Mouse (Mus musculus): ENCODE results near the gene Otoa.

DNA sequence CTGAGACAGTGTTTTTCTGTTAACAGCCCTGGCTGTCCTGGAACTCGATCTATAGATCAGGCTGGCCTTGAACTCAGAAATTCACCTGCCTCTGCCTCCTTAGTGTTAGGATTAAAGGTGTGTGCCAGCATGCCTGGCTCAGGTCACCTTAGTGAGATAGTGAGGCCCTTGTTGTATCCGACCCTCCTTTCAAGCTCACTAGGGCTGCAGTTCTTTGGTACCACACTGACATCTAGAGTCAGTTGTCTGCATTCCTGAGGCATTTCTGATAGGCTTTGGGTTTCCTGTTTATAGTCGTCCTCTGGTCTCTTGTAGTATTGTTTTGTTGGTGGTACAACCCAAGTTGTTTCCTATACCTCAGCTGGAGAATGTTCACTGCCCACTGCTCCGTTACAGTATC is 17.1 kb upstream of the Otoa start:
- TF ChIP-seq FLI1 (IDR thresholded peaks at IDR 0.05; ENCODE audit: low read length) (no peak), GATA1 (IDR thresholded peaks at IDR 0.05; ENCODE audit: borderline replicate concordance, low read length) (no peak)
